Mouse (Mus musculus): Measurements from ENCODE around the gene Plekha7. TPM values are rescaled to one million over a fixed set of nuclear protein-coding genes. Genes with fewer than 3 reads are reported as not detected.

The Plekha7 gene
- polyA plus RNA-seq, 1 experiment from 2014 or later: 21.2 TPM

- ATAC-seq (ENCODE audit: low FRiP score, low read depth): peak; percentile 82
- Histone ChIP-seq H3K9ac (replicated peaks) (no peak overlapping the region), H3K36me3 (no peaks in the 10 kb centered on the region), H3K4me3 (no peak overlapping the region), H3K9me3 (no peaks in the 10 kb centered on the region), H3K4me2 (replicated peaks) (no peak overlapping the region), H3K27ac (replicated peaks) (peak overlapping the region; percentile 35; the same call in 1 of the 2 replicates), H3K27me3 (no peaks in the 10 kb centered on the region), H3K4me1 (peaks cover 30% of the 10 kb centered on the region)
- WGBS: 10% methylated on average over 3 of the region's 3 CpGs
Measured at GRCm38 (mm10) chr7:116191138-116191537, 117.0 kb downstream of the Plekha7 start.

- Histone ChIP-seq H3K9ac (replicated peaks) (no peak overlapping the region), H3K4me1 (peaks cover 43% of the 10 kb centered on the region), H3K27ac (replicated peaks) (no peak overlapping the region), H3K4me3 (no peak overlapping the region), H3K4me2 (replicated peaks) (no peak overlapping the region), H3K36me3 (no peaks in the 10 kb centered on the region), H3K27me3 (no peaks in the 10 kb centered on the region), H3K9me3 (no peaks in the 10 kb centered on the region)
- WGBS: 58% methylated on average over 9 of the region's 9 CpGs
- no peak for ATAC-seq (ENCODE audit: low FRiP score, low read depth)
Measured at GRCm38 (mm10) chr7:116189708-116190107, 118.5 kb downstream of the Plekha7 start.

GRCm38 (mm10) chr7:116188391-116188790 is 119.8 kb downstream of the Plekha7 start:
- H3K36me3 ChIP-seq: no peaks in the 10 kb centered on the region
- H3K9me3 ChIP-seq: no peaks in the 10 kb centered on the region
- no peak overlapping the region for H3K4me2 ChIP-seq (replicated peaks)
- no peaks in the 10 kb centered on the region for H3K27me3 ChIP-seq
- H3K27ac ChIP-seq (replicated peaks): no peak overlapping the region
- no peak overlapping the region for H3K4me3 ChIP-seq
- no peak for ATAC-seq (ENCODE audit: low FRiP score, low read depth)
- WGBS: 91% methylated on average over 5 of the region's 5 CpGs
- H3K4me1 ChIP-seq: peaks cover 54% of the 10 kb centered on the region
- H3K9ac ChIP-seq (replicated peaks): no peak overlapping the region

- no peaks in the 10 kb centered on the region for H3K36me3 ChIP-seq
Measured at GRCm38 (mm10) chr7:116187521-116187920, 120.7 kb downstream of the Plekha7 start.

GRCm38 (mm10) chr7:116186847-116187246 is 121.3 kb downstream of the Plekha7 start:
- no peaks in the 10 kb centered on the region for H3K9me3 ChIP-seq
- no peak overlapping the region for H3K27ac ChIP-seq (replicated peaks)
- no peaks in the 10 kb centered on the region for H3K36me3 ChIP-seq
- no peak overlapping the region for H3K4me2 ChIP-seq (replicated peaks)
- no peak overlapping the region for H3K9ac ChIP-seq (replicated peaks)
- no peaks in the 10 kb centered on the region for H3K27me3 ChIP-seq
- H3K4me3 ChIP-seq: no peak overlapping the region
- H3K4me1 ChIP-seq: peaks cover 54% of the 10 kb centered on the region
- no peak for ATAC-seq (ENCODE audit: low FRiP score, low read depth)
- WGBS: 80% methylated on average over 1 of the region's 1 CpGs

More at GRCm38 (mm10) chr7:116187521-116187920, 120.7 kb downstream of the Plekha7 start:
- WGBS: 91% methylated on average over 3 of the region's 3 CpGs
- no peak overlapping the region for H3K4me3 ChIP-seq
- H3K27me3 ChIP-seq: no peaks in the 10 kb centered on the region
- no peak for ATAC-seq (ENCODE audit: low FRiP score, low read depth)
- H3K9ac ChIP-seq (replicated peaks): no peak overlapping the region
- H3K4me2 ChIP-seq (replicated peaks): no peak overlapping the region
- H3K9me3 ChIP-seq: no peaks in the 10 kb centered on the region
- peaks cover 54% of the 10 kb centered on the region for H3K4me1 ChIP-seq
- no peak overlapping the region for H3K27ac ChIP-seq (replicated peaks)

GRCm38 (mm10) chr7:116186156-116186555 is 122.0 kb downstream of the Plekha7 start:
- Histone ChIP-seq H3K4me3 (no peak overlapping the region), H3K9ac (replicated peaks) (no peak overlapping the region), H3K27ac (replicated peaks) (no peak overlapping the region), H3K9me3 (no peaks in the 10 kb centered on the region), H3K27me3 (no peaks in the 10 kb centered on the region), H3K36me3 (no peaks in the 10 kb centered on the region), H3K4me1 (peaks cover 47% of the 10 kb centered on the region), H3K4me2 (replicated peaks) (no peak overlapping the region)
- no peak for ATAC-seq (ENCODE audit: low FRiP score, low read depth)
- WGBS: 48% methylated on average over 5 of the region's 5 CpGs

- Histone ChIP-seq H3K9ac (replicated peaks) (no peak overlapping the region), H3K27me3 (no peaks in the 10 kb centered on the region), H3K4me1 (peaks cover 31% of the 10 kb centered on the region), H3K9me3 (no peaks in the 10 kb centered on the region), H3K4me2 (replicated peaks) (peak overlapping the region; percentile 18; the same call in 1 of the 2 replicates), H3K4me3 (no peak overlapping the region), H3K27ac (replicated peaks) (peak overlapping the region; percentile 52), H3K36me3 (no peaks in the 10 kb centered on the region)
- 16% methylated on average over 11 of the region's 11 CpGs for WGBS
- ATAC-seq (ENCODE audit: low FRiP score, low read depth): peak; percentile 56
Measured at GRCm38 (mm10) chr7:116184358-116185057, 123.7 kb downstream of the Plekha7 start.

GRCm38 (mm10) chr7:116182451-116182850 is 125.7 kb downstream of the Plekha7 start:
- 92% methylated on average over 1 of the region's 1 CpGs for WGBS
- Histone ChIP-seq H3K27ac (replicated peaks) (no peak overlapping the region), H3K36me3 (no peaks in the 10 kb centered on the region), H3K4me2 (replicated peaks) (no peak overlapping the region), H3K9ac (replicated peaks) (no peak overlapping the region), H3K4me3 (no peak overlapping the region), H3K27me3 (no peaks in the 10 kb centered on the region), H3K4me1 (peaks cover 28% of the 10 kb centered on the region), H3K9me3 (no peaks in the 10 kb centered on the region)
- ATAC-seq (ENCODE audit: low FRiP score, low read depth): no peak

- no peak overlapping the region for H3K4me3 ChIP-seq
- H3K27ac ChIP-seq (replicated peaks): no peak overlapping the region
- no peak for ATAC-seq (ENCODE audit: low FRiP score, low read depth)
- H3K9ac ChIP-seq (replicated peaks): no peak overlapping the region
- 95% methylated on average over 5 of the region's 5 CpGs for WGBS
- H3K27me3 ChIP-seq: no peaks in the 10 kb centered on the region
- no peaks in the 10 kb centered on the region for H3K36me3 ChIP-seq
- H3K4me2 ChIP-seq (replicated peaks): no peak overlapping the region
- peaks cover 28% of the 10 kb centered on the region for H3K4me1 ChIP-seq
- no peaks in the 10 kb centered on the region for H3K9me3 ChIP-seq
Measured at GRCm38 (mm10) chr7:116181444-116181946, 126.7 kb downstream of the Plekha7 start.

GRCm38 (mm10) chr7:116178916-116179315 is 129.3 kb downstream of the Plekha7 start:
- no peaks in the 10 kb centered on the region for H3K27me3 ChIP-seq
- H3K9me3 ChIP-seq: no peaks in the 10 kb centered on the region
- no peak overlapping the region for H3K4me3 ChIP-seq
- WGBS: 90% methylated on average over 3 of the region's 3 CpGs
- H3K27ac ChIP-seq (replicated peaks): no peak overlapping the region
- peaks cover 3% of the 10 kb centered on the region for H3K4me1 ChIP-seq
- no peak overlapping the region for H3K9ac ChIP-seq (replicated peaks)
- no peak for ATAC-seq (ENCODE audit: low FRiP score, low read depth)
- H3K4me2 ChIP-seq (replicated peaks): no peak overlapping the region
- no peaks in the 10 kb centered on the region for H3K36me3 ChIP-seq

GRCm38 (mm10) chr7:116172774-116173173 is 135.4 kb downstream of the Plekha7 start:
- no peaks in the 10 kb centered on the region for H3K9me3 ChIP-seq
- peaks cover 12% of the 10 kb centered on the region; the same call in 1 of the 2 replicates for H3K36me3 ChIP-seq
- no peak overlapping the region for H3K9ac ChIP-seq (replicated peaks)
- no peak overlapping the region for H3K4me2 ChIP-seq (replicated peaks)
- whole genome bisulfite sequencing: 60% methylated on average over 10 of the region's 10 CpGs
- ATAC-seq (ENCODE audit: low FRiP score, low read depth): peak; percentile 63
- no peak overlapping the region for H3K4me3 ChIP-seq
- H3K4me1 ChIP-seq: peaks cover 9% of the 10 kb centered on the region
- no peak overlapping the region; the same call in 1 of the 2 replicates for H3K27ac ChIP-seq (replicated peaks)
- H3K27me3 ChIP-seq: no peaks in the 10 kb centered on the region

GRCm38 (mm10) chr7:116169426-116169825 is 138.8 kb downstream of the Plekha7 start:
- no peak overlapping the region for H3K4me2 ChIP-seq (replicated peaks)
- H3K4me3 ChIP-seq: no peak overlapping the region
- H3K27ac ChIP-seq (replicated peaks): no peak overlapping the region
- no peak for ATAC-seq (ENCODE audit: low FRiP score, low read depth)
- peaks cover 12% of the 10 kb centered on the region; the same call in 1 of the 2 replicates for H3K36me3 ChIP-seq
- WGBS: 90% methylated on average over 4 of the region's 4 CpGs
- H3K27me3 ChIP-seq: no peaks in the 10 kb centered on the region
- H3K9ac ChIP-seq (replicated peaks): no peak overlapping the region
- no peaks in the 10 kb centered on the region for H3K9me3 ChIP-seq
- H3K4me1 ChIP-seq: peaks cover 9% of the 10 kb centered on the region

Data from midbrain, embryonic 12.5 days (tissue).